Mouse (Mus musculus): ENCODE data around the gene Fam19a3. TPM values are rescaled to one million over a fixed set of nuclear protein-coding genes. Genes with fewer than 3 reads are reported as not detected.
"Not testable (repeated sequence)": the region's sequence is repeated elsewhere in the genome, so short reads cannot be mapped to it uniquely, and the experiment has no call there.

The Fam19a3 gene
- polyA plus RNA-seq (2015; fragmentation: Nextera tagmentation; extraction: Ambion mirVana): 0.04 TPM in 1 of 2 replicates, not detected in the other

DNA sequence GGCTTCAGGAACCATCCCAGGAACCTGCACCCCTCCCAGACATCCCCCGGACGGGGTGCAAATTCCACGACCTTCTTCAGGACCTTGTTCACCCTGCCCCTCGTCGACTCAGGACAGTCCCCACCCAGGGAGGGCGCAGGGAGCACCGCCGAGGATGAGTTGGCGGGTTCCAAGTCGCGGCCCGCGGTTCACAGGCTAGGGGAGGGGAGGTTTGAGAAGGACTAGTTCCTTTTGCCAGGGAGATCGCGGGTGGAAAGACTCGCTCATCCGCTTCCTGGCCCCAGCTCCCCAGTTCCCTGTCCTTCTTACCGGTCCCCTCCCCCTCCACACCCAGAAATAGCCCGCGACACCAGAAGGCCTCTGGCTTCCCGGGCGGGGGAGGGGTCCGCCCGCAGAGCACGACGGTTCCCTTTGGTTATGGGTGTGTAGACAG lies at the start of gene Fam19a3:
Gene Fam19a3 (minus strand): TSS at position 370 of the 433 bp plus-strand sequence.
- Histone ChIP-seq H3K9ac (peak within 1 kb of the TSS; percentile 48), H3K4me1 (peaks cover 22% of the 10 kb centered on the region), H3K9me3 (replicated peaks) (no peaks in the 10 kb centered on the region), H3K27me3 (peaks cover 98% of the 10 kb centered on the region), H3K36me3 (ENCODE audit: poor library complexity, severe bottlenecking) (no peaks in the 10 kb centered on the region), H3K4me3 (peak within 1 kb of the TSS; percentile 47), H3K27ac (no peak within 1 kb of the TSS), H3K4me2 (peak within 1 kb of the TSS; percentile 86)
- WGBS: under 1% methylated on average over 26 of the region's 26 CpGs
- ATAC-seq: no peak

DNA sequence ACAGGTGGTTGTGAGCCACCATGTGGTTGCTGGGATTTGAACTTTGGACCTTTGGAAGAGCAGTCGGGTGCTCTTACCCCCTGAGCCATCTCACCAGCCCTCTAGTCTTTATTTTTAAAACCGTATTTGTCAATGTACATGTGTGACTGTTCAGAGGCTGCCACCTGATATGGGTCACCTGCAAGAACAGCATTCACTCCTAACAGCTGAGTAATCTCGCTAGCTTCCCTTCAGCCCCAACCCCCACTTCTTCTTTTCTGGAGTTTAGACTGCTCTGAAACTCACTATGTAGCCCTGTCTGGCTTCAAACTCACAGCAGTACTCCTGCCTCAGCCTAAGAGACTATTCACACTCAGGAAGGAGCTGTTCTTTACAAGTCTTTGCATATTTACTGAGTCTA lies 40.8 kb upstream of the Fam19a3 start:
- ATAC-seq: no peak

DNA sequence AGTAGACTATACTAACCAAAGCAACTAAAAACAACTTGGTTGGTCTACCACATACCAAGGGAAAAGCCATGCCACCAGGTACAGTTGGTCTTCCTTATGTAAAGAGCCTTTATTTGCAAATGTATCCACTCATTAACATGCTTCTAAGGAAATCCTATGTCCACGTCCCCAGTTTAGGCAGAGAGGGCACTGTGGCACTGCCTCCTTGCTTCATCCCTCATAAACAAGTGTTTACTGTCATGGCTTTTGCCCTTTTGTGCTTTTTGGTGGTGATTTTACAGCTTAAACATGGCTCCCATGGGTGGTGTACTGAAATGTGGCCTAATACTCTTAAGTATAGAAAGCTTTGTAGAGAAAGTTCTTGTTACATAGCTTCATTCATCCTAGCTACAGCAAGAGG lies 38.8 kb upstream of the Fam19a3 start:
- H3K4me1 ChIP-seq: peaks cover 18% of the 10 kb centered on the region
- no peak overlapping the region for H3K9ac ChIP-seq
- no peaks in the 10 kb centered on the region for H3K9me3 ChIP-seq (replicated peaks)
- ATAC-seq: no peak
- H3K36me3 ChIP-seq (ENCODE audit: poor library complexity, severe bottlenecking): peaks cover 18% of the 10 kb centered on the region
- 48% methylated on average over 1 of the region's 1 CpGs for WGBS
- H3K27ac ChIP-seq: no peak overlapping the region
- no peak overlapping the region for H3K4me3 ChIP-seq
- no peaks in the 10 kb centered on the region for H3K27me3 ChIP-seq
- H3K4me2 ChIP-seq: no peak overlapping the region

More for the DNA sequence above, 40.8 kb upstream of the Fam19a3 start:
- H3K4me2 ChIP-seq: no peak overlapping the region
- no peak overlapping the region for H3K27ac ChIP-seq
- H3K4me1 ChIP-seq: peaks cover 10% of the 10 kb centered on the region
- peaks cover 28% of the 10 kb centered on the region for H3K36me3 ChIP-seq (ENCODE audit: poor library complexity, severe bottlenecking)
- H3K9ac ChIP-seq: no peak overlapping the region
- 87% methylated on average over 3 of the region's 3 CpGs for WGBS
- H3K9me3 ChIP-seq (replicated peaks): no peaks in the 10 kb centered on the region
- H3K27me3 ChIP-seq: no peaks in the 10 kb centered on the region
- H3K4me3 ChIP-seq: no peak overlapping the region

DNA sequence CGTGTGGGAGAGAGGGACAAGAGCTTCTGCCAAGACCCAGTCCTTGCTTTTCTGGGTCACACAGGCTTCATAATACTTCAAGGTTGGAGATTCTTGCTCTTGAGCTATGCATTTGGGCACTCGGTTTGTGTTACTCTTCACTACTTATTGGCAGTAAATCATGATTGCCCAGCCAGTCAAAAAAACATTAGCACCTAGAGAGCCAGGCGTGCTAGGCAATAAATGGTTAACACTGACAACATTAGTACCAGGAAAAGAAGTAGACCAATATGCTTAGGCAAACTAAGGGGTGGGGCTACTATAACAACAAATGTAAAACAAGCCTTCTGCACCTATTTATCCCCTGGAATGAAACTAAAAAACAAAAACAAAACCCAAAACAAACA lies 37.1 kb upstream of the Fam19a3 start:
- peak overlapping the region; percentile 98 for H3K4me2 ChIP-seq
- ATAC-seq: no peak
- peak overlapping the region; percentile 89 for H3K9ac ChIP-seq
- no peaks in the 10 kb centered on the region for H3K9me3 ChIP-seq (replicated peaks)
- 8% methylated on average over 3 of the region's 3 CpGs for WGBS
- H3K27me3 ChIP-seq: no peaks in the 10 kb centered on the region
- H3K4me1 ChIP-seq: peaks cover 18% of the 10 kb centered on the region
- H3K27ac ChIP-seq: no peak overlapping the region
- H3K4me3 ChIP-seq: peak overlapping the region; percentile 77
- H3K36me3 ChIP-seq (ENCODE audit: poor library complexity, severe bottlenecking): peaks cover 14% of the 10 kb centered on the region

DNA sequence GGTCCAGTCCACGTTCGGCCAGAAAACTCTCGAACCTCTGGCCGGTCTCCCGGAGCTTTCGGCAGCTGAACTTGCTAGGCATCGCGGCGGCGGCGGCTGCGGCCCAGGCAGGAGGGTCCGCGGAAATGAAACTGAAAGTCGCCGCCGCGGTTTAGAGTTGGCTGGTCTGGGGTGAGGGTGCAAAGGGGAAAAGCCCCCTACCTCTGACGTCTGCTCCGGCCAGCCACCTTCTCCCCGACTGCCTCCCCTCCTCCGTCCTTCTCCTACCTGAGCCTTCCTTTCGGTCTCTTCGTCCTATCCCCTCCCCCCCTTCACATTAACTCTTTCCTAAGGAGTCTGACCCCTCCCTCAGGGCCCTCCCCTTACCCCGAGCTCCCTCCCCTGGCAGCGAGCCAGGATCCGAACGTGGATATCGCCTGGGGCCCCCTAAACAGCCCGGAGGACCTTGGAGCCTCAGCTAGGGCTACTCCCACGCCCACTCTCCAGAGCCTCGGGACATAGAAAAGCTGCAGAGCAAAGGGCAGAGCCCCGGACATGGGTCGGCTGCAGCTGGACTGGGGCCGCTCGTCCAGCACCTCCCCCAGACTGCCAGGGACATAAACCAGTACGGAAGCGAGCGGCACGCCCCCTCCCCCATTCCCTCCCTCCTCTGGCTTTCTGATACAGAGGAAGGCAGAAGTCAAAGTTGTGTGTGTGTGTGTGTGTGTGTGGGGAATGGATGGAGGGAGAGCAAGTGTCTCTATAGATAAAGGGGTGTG lies 36.5 kb upstream of the Fam19a3 start, which contains the start of gene Mov10:
Gene Mov10 (minus strand): TSS at position 573 of the 758 bp plus-strand sequence.
- ATAC-seq: peak; percentile 82
- Histone ChIP-seq H3K27me3 (no peaks in the 10 kb centered on the region), H3K4me2 (peak within 1 kb of the TSS; percentile 98), H3K9ac (peak within 1 kb of the TSS; percentile 89), H3K27ac (peak within 1 kb of the TSS; percentile 40; the same call in 1 of the 2 replicates), H3K36me3 (ENCODE audit: poor library complexity, severe bottlenecking) (peaks cover 14% of the 10 kb centered on the region), H3K4me1 (peaks cover 18% of the 10 kb centered on the region), H3K4me3 (peak within 1 kb of the TSS; percentile 77), H3K9me3 (replicated peaks) (no peaks in the 10 kb centered on the region)
- under 1% methylated on average over 37 of the region's 40 CpGs for WGBS

DNA sequence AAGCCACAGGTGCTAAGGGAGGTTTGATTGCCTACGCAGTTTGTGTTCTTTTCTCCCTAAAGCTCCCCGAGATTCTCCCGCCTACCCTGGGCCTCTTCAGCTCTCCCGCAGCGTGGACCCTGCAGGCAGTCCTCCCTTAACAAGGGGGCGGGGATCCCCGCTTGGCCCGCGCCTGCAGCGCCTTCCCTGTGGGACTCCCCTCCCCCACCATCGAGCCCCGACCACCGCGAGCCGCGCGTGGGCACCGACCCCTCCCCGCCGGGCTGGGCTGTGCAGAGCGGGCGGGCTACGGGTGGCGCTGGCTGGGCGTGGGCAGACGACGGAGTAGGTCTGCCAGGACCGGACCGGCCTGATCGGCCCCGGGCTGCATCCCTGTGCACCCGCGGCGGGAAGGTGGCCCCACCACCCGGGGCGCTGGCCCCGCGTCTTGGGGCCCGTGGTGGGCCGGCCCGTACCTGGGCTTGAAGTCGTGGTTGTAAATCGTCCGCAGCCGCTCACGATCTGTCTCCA lies 35.9 kb upstream of the Fam19a3 start:
- no peaks in the 10 kb centered on the region for H3K9me3 ChIP-seq (replicated peaks)
- ATAC-seq: peak; percentile 85
- H3K36me3 ChIP-seq (ENCODE audit: poor library complexity, severe bottlenecking): peaks cover 14% of the 10 kb centered on the region
- peak overlapping the region; percentile 98 for H3K4me2 ChIP-seq
- peak overlapping the region; percentile 40; the same call in 1 of the 2 replicates for H3K27ac ChIP-seq
- H3K4me3 ChIP-seq: peak overlapping the region; percentile 77
- peaks cover 18% of the 10 kb centered on the region for H3K4me1 ChIP-seq
- H3K9ac ChIP-seq: peak overlapping the region; percentile 89
- H3K27me3 ChIP-seq: no peaks in the 10 kb centered on the region
- under 1% methylated on average over 46 of the region's 46 CpGs for WGBS

DNA sequence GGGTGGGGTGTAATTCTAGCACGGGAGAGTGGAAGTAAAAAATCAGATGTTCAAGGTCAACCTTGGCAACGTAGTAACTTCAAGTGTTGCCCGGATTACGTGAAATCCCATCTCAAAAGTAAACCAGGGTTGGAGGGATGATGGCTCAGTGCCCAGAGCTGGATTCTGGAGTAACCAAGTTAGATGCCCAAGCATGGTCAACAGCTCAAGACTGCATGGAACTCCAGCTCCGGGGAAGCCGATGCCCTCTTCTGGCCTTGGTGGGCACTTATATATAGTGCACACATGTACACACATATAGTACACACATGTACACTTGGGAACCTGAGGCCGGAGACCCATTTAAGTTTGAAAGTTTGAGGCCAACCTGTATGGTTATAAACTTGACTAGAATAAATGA lies 34.5 kb upstream of the Fam19a3 start:
- H3K9me3 ChIP-seq (replicated peaks): no peaks in the 10 kb centered on the region
- H3K27ac ChIP-seq: no peak overlapping the region
- ATAC-seq: no peak
- H3K9ac ChIP-seq: no peak overlapping the region
- peaks cover 18% of the 10 kb centered on the region for H3K4me1 ChIP-seq
- no peak overlapping the region for H3K4me3 ChIP-seq
- H3K36me3 ChIP-seq (ENCODE audit: poor library complexity, severe bottlenecking): peaks cover 6% of the 10 kb centered on the region; the same call in 1 of the 2 replicates
- 92% methylated on average over 7 of the region's 7 CpGs for WGBS
- no peaks in the 10 kb centered on the region for H3K27me3 ChIP-seq
- H3K4me2 ChIP-seq: no peak overlapping the region

DNA sequence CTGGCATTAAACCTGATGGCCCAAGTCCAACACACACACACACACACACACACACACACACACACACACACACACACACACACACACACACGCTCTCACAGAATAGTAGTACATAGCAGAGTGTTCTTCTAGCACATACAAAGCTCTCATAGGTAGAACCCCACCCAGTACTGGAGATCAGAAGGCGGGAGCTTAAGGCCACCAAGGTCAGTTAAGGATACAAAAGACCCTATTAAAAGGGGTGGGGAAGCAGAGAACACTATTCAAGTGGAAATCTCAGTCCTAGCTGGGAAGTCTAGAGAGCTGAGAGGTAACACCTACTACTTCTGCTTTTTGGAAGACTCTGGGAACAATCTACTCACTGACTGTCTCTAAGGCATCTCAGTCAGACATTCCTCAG lies 33.7 kb upstream of the Fam19a3 start:
- Histone ChIP-seq H3K4me1 (peaks cover 18% of the 10 kb centered on the region), H3K36me3 (ENCODE audit: poor library complexity, severe bottlenecking) (no peaks in the 10 kb centered on the region), H3K9ac (no peak overlapping the region), H3K4me2 (no peak overlapping the region), H3K4me3 (no peak overlapping the region), H3K27ac (no peak overlapping the region), H3K9me3 (replicated peaks) (no peaks in the 10 kb centered on the region), H3K27me3 (no peaks in the 10 kb centered on the region)
- ATAC-seq: no peak
- 93% methylated on average over 2 of the region's 2 CpGs for WGBS

DNA sequence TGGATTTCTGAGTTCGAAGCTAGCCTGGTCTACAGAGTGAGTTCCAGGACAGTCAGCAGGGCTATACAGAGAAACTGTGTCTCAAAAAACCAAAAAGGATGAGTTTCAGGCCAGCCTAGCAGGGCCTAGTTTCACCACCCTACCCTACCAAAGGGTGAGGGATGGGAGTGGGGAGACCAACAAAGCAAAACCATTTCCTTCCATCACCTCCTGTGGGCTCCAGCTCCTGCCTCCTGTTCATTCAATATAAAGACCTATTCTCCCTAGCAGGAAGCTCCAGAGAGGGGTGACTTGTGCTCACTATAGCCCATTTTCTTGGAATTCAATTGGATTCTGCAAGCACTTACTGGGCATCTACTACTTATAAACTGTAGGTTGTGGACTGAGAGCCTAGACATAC lies 33.1 kb upstream of the Fam19a3 start:
- Histone ChIP-seq H3K4me2 (no peak overlapping the region), H3K36me3 (ENCODE audit: poor library complexity, severe bottlenecking) (no peaks in the 10 kb centered on the region), H3K9ac (no peak overlapping the region), H3K4me1 (peaks cover 18% of the 10 kb centered on the region), H3K27ac (no peak overlapping the region), H3K4me3 (no peak overlapping the region), H3K9me3 (replicated peaks) (no peaks in the 10 kb centered on the region), H3K27me3 (no peaks in the 10 kb centered on the region)
- no peak for ATAC-seq
- 94% methylated on average over 1 of the region's 1 CpGs for WGBS

DNA sequence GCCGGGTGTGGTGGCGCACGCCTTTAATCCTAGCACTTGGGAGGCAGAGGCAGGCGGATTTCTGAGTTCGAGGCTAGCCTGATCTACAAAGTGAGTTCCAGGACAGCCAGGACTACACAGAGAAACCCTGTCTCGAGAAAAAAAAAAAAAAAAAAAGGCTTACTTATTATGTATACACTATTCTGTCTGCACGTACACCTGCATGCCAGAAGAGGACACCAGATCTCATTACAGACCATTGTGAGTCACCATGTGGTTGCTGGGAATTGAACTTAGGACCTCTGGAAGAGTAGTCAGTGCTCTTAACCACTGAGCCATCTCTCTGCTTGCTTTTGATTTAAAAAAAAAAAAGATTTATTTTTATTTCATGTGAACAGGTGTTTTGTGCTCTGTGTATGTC lies 31.6 kb upstream of the Fam19a3 start:
- not testable (repeated sequence) for H3K27me3 ChIP-seq; H3K27ac ChIP-seq; H3K36me3 ChIP-seq (ENCODE audit: poor library complexity, severe bottlenecking); ATAC-seq; H3K4me3 ChIP-seq; H3K9me3 ChIP-seq (replicated peaks); H3K9ac ChIP-seq; H3K4me2 ChIP-seq
- WGBS: 89% methylated on average over 7 of the region's 7 CpGs
- peaks cover 11% of the 10 kb centered on the region for H3K4me1 ChIP-seq

DNA sequence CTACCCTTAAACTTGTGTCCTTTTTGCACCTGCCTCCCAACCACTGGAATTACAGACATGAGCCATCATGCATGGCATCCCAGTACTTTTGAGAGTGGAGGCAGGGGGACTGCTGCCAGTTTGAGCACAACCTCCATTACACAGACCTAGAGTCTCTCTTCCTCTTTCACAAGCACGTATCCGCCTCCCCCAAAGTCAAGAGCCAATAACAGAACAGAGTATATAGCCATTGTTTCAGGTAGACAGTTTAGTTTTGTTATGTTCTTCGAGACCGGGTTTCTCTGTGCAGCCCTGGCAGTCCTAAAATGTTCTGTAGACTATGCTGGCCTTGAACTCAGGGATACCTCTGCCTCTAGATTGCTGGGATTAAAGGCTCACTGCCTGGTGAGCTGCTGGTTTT lies 30.6 kb upstream of the Fam19a3 start:
- Histone ChIP-seq H3K4me3 (no peak overlapping the region), H3K36me3 (ENCODE audit: poor library complexity, severe bottlenecking) (no peaks in the 10 kb centered on the region), H3K27me3 (no peaks in the 10 kb centered on the region), H3K4me2 (no peak overlapping the region), H3K9me3 (replicated peaks) (no peaks in the 10 kb centered on the region), H3K4me1 (peaks cover 6% of the 10 kb centered on the region), H3K27ac (no peak overlapping the region), H3K9ac (no peak overlapping the region)
- 86% methylated on average over 4 of the region's 4 CpGs for WGBS
- no peak for ATAC-seq

DNA sequence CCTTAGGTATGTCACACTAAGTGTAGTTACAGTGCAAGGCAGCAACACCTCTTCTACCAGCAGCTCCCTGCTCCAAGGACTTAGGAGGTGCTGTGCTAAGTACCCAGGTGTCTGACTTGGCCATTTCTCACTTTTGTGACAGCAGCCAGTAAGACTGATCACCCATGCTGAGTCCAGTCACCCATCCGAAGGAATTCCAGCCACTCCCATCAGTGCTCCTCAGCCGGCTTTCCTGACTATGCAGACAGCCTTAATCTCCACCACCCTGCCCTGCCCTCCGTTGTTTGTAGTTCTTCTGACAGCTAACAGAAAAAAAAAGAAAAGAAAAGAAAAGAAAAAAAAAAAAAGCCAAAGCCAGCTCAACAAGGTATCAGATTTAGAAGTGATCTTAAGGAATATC lies 30.1 kb upstream of the Fam19a3 start:
- Histone ChIP-seq H3K4me3 (no peak overlapping the region), H3K9me3 (replicated peaks) (no peaks in the 10 kb centered on the region), H3K9ac (no peak overlapping the region), H3K4me2 (no peak overlapping the region), H3K4me1 (peaks cover 1% of the 10 kb centered on the region; the same call in 1 of the 2 replicates), H3K27ac (no peak overlapping the region), H3K27me3 (no peaks in the 10 kb centered on the region), H3K36me3 (ENCODE audit: poor library complexity, severe bottlenecking) (no peaks in the 10 kb centered on the region)
- ATAC-seq: no peak
- WGBS: 17% methylated on average over 3 of the region's 3 CpGs

All from forebrain, embryonic 13.5 days (tissue).